Mouse (Mus musculus) liver, embryonic 14.5 days (tissue): ENCODE measurements at regions not wholly inside any gene's neighbourhood (a gene's known extent, or its start where the extent isn't known, plus 50 kb on each side); places are given as distances from the start of the nearest gene placed in this dataset.

Source experiments
- ATAC-seq: fragments of 200-750 bp; cut with Nextera tagmentation; 2 replicates; pipeline ENCODE4 v1.8.0; 2017; ENCODE audit warnings: moderate number of reproducible peaks, mild to moderate bottlenecking, moderate library complexity; ENCODE audit not compliant: insufficient read depth
- DNase-seq, 3 experiments: peaks; one replicate each; pipeline ENCODE4 v3.0.0-alpha.2; 2012 to 2013; ENCODE audit warnings: low read depth in 3 of 3, low spot score in 3 of 3
- H3K27ac ChIP-seq: fragments of 300-500 bp; sonication (generic); 2 replicates; pipeline ENCODE4 v1.5.1; 2014; ENCODE audit warnings: moderate library complexity, mild to moderate bottlenecking, control low read depth, inconsistent platforms
- H3K27me3 ChIP-seq: fragments of 300-500 bp; sonication (generic); 2 replicates; pipeline ENCODE4 v1.6.1; 2014; ENCODE audit warnings: mild to moderate bottlenecking, low read length, moderate library complexity; ENCODE audit not compliant: control insufficient read depth, insufficient read depth
- H3K36me3 ChIP-seq: fragments of 300-500 bp; sonication (generic); replicated peaks from 2 replicates; pipeline ENCODE4 v1.6.1; 2014; ENCODE audit warnings: low read depth; ENCODE audit not compliant: control insufficient read depth, insufficient read depth
- H3K4me1 ChIP-seq, 2 experiments: fragments of 200-500 bp in 1 of 2; fragments of 300-500 bp in 1 of 2; sonication (generic) in 1 of 2; replicated peaks; 2 replicates each; pipeline ENCODE4 v1.6.1; 2012 to 2014; ENCODE audit warnings: antibody characterized with exemption in 1 of 2, inconsistent platforms in 1 of 2, low read length in 1 of 2; ENCODE audit not compliant: control insufficient read depth in 2 of 2, insufficient read depth in 2 of 2
- H3K4me2 ChIP-seq: fragments of 300-500 bp; sonication (generic); 2 replicates; pipeline ENCODE4 v1.6.1; 2014; ENCODE audit warnings: low read depth, mild to moderate bottlenecking, control low read depth, moderate library complexity
- H3K4me3 ChIP-seq, 2 experiments: fragments of 200-500 bp in 1 of 2; fragments of 300-500 bp in 1 of 2; sonication (generic) in 1 of 2; 2 replicates each; pipeline ENCODE4 v1.5.1; 2012 to 2014; ENCODE audit warnings: low read depth in 2 of 2, low read length in 2 of 2, mild to moderate bottlenecking in 2 of 2, control low read depth in 1 of 2, inconsistent platforms in 1 of 2, moderate library complexity in 1 of 2; ENCODE audit not compliant: insufficient read depth in 1 of 2
- H3K9ac ChIP-seq: fragments of 300-500 bp; sonication (generic); replicated peaks from 2 replicates; pipeline ENCODE4 v1.6.1; 2014; ENCODE audit warnings: mild to moderate bottlenecking, control low read depth, moderate library complexity
- H3K9me3 ChIP-seq: fragments of 300-500 bp; sonication (generic); 2 replicates; pipeline ENCODE4 v1.6.1; 2016; ENCODE audit warnings: low read length, mixed read lengths; ENCODE audit not compliant: control insufficient read depth
- CTCF ChIP-seq: IDR thresholded peaks from 2 replicates; pipeline ENCODE4 v1.5.1; 2016; ENCODE audit warnings: antibody characterized with exemption, low read depth, control low read depth
- EP300 ChIP-seq: IDR thresholded peaks from 2 replicates; pipeline ENCODE4 v1.6.1; 2016; ENCODE audit warnings: antibody characterized with exemption, low read depth
- WGBS: fragments of 180-500 bp; shearing (Covaris S2); extraction: QIAGEN DNeasy Blood & Tissue Kit; methylation state at CpG from one replicate; pipeline ENCODE4 v1.1.7; 2014; ENCODE audit not compliant: insufficient replicate concordance; 5-methylcytosine and 5-hydroxymethylcytosine counted together

DNA sequence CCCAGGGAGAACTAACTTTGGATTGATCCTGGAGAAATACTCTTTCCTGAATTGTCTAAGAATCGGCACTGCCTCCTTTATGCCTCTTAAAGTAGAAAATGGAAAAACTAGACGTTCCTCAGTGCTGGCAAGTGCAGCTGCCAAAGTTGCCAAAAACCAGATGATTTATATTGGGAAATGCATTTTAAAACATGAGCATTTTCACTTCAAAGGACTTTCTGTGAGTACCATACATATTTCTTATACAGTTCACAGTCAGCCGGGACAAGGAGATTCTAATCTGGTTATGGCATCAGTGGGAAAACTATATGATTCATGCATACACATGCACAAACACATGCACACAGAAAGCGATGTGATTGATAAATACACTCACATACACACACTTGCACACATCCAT is 315.6 kb upstream of the Tenm3 start:
- no peak for DNase-seq
- no peaks in the 10 kb centered on the region for H3K9me3 ChIP-seq

DNA sequence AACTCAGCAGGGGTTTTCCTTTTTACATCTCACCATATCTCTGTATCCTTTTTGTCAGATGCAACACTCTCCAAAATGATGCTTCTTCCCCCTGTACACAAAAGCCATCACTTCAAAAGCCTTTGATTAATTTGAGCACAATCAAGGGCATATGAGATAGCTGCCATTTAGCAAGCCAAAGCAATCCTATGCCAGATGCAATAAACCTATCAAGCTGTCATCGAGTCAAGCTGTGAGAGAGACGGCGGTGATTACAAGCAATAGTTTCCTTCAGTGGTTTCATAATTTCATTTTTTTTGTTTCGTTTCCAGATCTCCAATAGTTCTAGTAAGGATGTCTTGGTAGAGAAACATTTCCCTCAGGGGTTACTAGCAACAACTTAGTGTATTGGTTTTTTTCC is 314.4 kb upstream of the Tenm3 start:
- no peak overlapping the region for H3K27ac ChIP-seq
- no peak overlapping the region for H3K4me3 ChIP-seq
- DNase-seq = no peak
- WGBS = 63% methylated on average over 4 of the region's 4 CpGs
- H3K4me2 ChIP-seq = no peak overlapping the region
- no peaks in the 10 kb centered on the region for H3K27me3 ChIP-seq
- no peak overlapping the region for H3K9ac ChIP-seq
- TF ChIP-seq CTCF (no peak), EP300 (no peak)
- no peak for ATAC-seq
- H3K9me3 ChIP-seq = no peaks in the 10 kb centered on the region
- no peaks in the 10 kb centered on the region for H3K4me1 ChIP-seq
- H3K36me3 ChIP-seq = no peaks in the 10 kb centered on the region

More for the DNA sequence above, 315.6 kb upstream of the Tenm3 start:
- TF ChIP-seq EP300 (no peak), CTCF (no peak)
- Histone ChIP-seq H3K27me3 (no peaks in the 10 kb centered on the region), H3K36me3 (no peaks in the 10 kb centered on the region), H3K4me2 (no peak overlapping the region), H3K9ac (no peak overlapping the region), H3K27ac (no peak overlapping the region), H3K4me1 (no peaks in the 10 kb centered on the region), H3K4me3 (no peak overlapping the region)
- ATAC-seq = no peak
- WGBS = 63% methylated on average over 4 of the region's 4 CpGs

DNA sequence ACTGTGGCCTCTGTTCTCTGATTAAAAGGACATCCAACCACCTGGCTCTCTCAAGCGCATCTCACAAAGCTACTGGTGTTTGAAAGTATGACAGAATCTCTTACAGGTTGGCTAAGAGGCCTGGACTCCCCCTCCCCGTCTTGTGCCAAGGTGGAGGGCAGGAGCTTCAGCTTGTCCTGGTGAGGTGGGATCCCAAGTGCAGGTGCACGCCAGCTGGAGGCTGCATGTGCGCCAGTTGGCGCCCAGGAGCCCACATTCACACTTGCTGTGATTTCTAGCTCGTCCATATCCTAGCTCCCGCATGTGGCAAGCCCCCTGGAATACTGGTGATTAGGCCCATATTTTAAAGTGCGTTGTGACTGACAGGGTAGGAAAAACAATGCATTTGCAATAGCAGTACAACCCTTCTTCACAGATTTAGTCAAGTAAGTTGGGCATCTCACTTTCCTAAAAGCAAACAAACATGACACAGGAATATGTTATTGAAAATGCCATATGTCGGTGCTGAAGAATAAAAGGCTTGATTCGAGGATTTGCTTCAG is 292.8 kb upstream of the Tenm3 start:
- Histone ChIP-seq H3K4me1 (no peaks in the 10 kb centered on the region), H3K9me3 (no peaks in the 10 kb centered on the region), H3K4me3 (no peak overlapping the region), H3K9ac (no peak overlapping the region), H3K27ac (no peak overlapping the region), H3K4me2 (no peak overlapping the region), H3K36me3 (no peaks in the 10 kb centered on the region), H3K27me3 (no peaks in the 10 kb centered on the region)
- DNase-seq (no peak), ATAC-seq (no peak)
- TF ChIP-seq EP300 (no peak), CTCF (no peak)
- 60% methylated on average over 10 of the region's 10 CpGs for WGBS

DNA sequence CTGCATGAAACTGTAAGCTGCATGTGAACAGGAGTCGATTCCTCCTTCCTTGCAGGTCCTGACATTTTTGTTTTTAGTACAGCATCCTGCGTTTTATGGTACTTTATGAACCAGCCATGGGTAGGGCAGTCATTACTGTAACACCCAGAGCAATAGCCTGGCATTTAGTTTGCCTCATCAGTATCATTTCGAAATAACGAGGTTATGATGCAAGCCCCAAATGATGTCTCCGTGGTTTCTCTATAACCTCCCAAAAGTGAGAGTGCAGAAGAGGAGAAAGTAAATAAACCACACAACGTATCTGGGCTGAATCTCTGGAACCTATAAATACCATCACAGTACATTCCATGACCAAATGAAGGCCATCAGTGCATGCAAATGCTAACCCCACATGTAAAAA is 265.3 kb upstream of the Tenm3 start:
- Histone ChIP-seq H3K9me3 (no peaks in the 10 kb centered on the region), H3K27ac (no peak overlapping the region), H3K36me3 (no peaks in the 10 kb centered on the region), H3K4me3 (no peak overlapping the region), H3K4me1 (no peaks in the 10 kb centered on the region), H3K27me3 (no peaks in the 10 kb centered on the region), H3K4me2 (no peak overlapping the region), H3K9ac (no peak overlapping the region)
- TF ChIP-seq EP300 = no peak
- TF ChIP-seq CTCF = no peak
- 62% methylated on average over 6 of the region's 6 CpGs for WGBS
- DNase-seq (no peak), ATAC-seq (no peak)

DNA sequence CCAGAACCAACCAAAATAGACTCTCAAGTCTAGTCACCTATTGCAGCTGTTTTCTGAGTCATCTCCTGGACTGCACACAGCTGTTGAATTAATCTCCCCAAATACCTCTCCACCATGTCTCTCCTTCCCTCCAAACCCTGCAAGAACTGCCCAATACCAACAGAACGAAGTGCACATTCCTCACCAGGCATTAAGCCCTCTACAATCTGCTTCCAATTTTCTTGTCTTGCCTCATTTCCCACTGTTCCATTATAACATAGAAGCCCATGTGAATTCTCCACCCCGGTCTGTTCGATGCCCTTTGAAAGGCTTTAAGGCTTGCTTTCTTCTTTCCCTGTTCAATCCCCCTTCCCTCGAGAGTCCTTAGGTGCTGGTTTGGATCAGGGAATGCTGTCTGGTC is 264.9 kb upstream of the Tenm3 start:
- Histone ChIP-seq H3K27me3 (no peaks in the 10 kb centered on the region), H3K4me3 (no peak overlapping the region), H3K4me1 (no peaks in the 10 kb centered on the region), H3K36me3 (no peaks in the 10 kb centered on the region), H3K4me2 (no peak overlapping the region), H3K9ac (no peak overlapping the region), H3K27ac (no peak overlapping the region), H3K9me3 (no peaks in the 10 kb centered on the region)
- 57% methylated on average over 4 of the region's 4 CpGs for WGBS
- DNase-seq (no peak), ATAC-seq (no peak)
- no peak for TF ChIP-seq CTCF
- no peak for TF ChIP-seq EP300

DNA sequence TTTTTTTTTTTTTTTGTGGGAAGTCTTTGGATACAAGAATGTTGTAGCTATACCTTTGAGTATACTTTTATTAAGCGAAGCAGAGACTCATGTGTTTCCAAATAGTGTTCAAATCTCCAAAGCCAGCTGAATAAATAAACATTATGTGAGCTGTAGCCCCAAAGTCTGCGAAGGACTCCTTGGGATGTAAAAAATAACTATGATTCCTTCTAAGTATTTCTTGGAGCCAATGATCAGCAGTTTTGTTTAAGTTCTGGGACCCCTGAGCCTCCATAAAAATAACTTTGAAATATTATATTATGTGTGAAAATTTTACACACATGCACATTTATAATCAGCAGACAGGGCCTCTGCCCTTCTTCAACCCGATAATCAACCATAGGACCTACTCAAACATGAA is 262.8 kb upstream of the Tenm3 start:
- no peak for ATAC-seq
- Histone ChIP-seq H3K27ac (no peak overlapping the region), H3K36me3 (no peaks in the 10 kb centered on the region), H3K4me1 (no peaks in the 10 kb centered on the region), H3K9me3 (no peaks in the 10 kb centered on the region), H3K4me2 (no peak overlapping the region), H3K4me3 (no peak overlapping the region), H3K9ac (no peak overlapping the region), H3K27me3 (no peaks in the 10 kb centered on the region)
- TF ChIP-seq EP300 = no peak
- no peak for TF ChIP-seq CTCF
- no peak for DNase-seq
- WGBS = 57% methylated on average over 3 of the region's 3 CpGs
